Mouse (Mus musculus) liver, embryonic 14.5 days (tissue): ENCODE results near the gene Kng2. TPM values are rescaled to one million over a fixed set of nuclear protein-coding genes. Genes with fewer than 3 reads are reported as not detected.

Source experiments
- ATAC-seq: fragments of 200-750 bp; cut with Nextera tagmentation; 2 replicates; pipeline ENCODE4 v1.8.0; 2017; ENCODE audit warnings: moderate number of reproducible peaks, mild to moderate bottlenecking, moderate library complexity; ENCODE audit not compliant: insufficient read depth
- DNase-seq, 3 experiments: peaks; one replicate each; pipeline ENCODE4 v3.0.0-alpha.2; 2012 to 2013; ENCODE audit warnings: low read depth in 3 of 3, low spot score in 3 of 3
- H3K27ac ChIP-seq: fragments of 300-500 bp; sonication (generic); 2 replicates; pipeline ENCODE4 v1.5.1; 2014; ENCODE audit warnings: moderate library complexity, mild to moderate bottlenecking, control low read depth, inconsistent platforms
- H3K27me3 ChIP-seq: fragments of 300-500 bp; sonication (generic); 2 replicates; pipeline ENCODE4 v1.6.1; 2014; ENCODE audit warnings: mild to moderate bottlenecking, low read length, moderate library complexity; ENCODE audit not compliant: control insufficient read depth, insufficient read depth
- H3K36me3 ChIP-seq: fragments of 300-500 bp; sonication (generic); replicated peaks from 2 replicates; pipeline ENCODE4 v1.6.1; 2014; ENCODE audit warnings: low read depth; ENCODE audit not compliant: control insufficient read depth, insufficient read depth
- H3K4me1 ChIP-seq, 2 experiments: fragments of 200-500 bp in 1 of 2; fragments of 300-500 bp in 1 of 2; sonication (generic) in 1 of 2; replicated peaks; 2 replicates each; pipeline ENCODE4 v1.6.1; 2012 to 2014; ENCODE audit warnings: antibody characterized with exemption in 1 of 2, inconsistent platforms in 1 of 2, low read length in 1 of 2; ENCODE audit not compliant: control insufficient read depth in 2 of 2, insufficient read depth in 2 of 2
- H3K4me2 ChIP-seq: fragments of 300-500 bp; sonication (generic); 2 replicates; pipeline ENCODE4 v1.6.1; 2014; ENCODE audit warnings: low read depth, mild to moderate bottlenecking, control low read depth, moderate library complexity
- H3K4me3 ChIP-seq, 2 experiments: fragments of 200-500 bp in 1 of 2; fragments of 300-500 bp in 1 of 2; sonication (generic) in 1 of 2; 2 replicates each; pipeline ENCODE4 v1.5.1; 2012 to 2014; ENCODE audit warnings: low read depth in 2 of 2, low read length in 2 of 2, mild to moderate bottlenecking in 2 of 2, control low read depth in 1 of 2, inconsistent platforms in 1 of 2, moderate library complexity in 1 of 2; ENCODE audit not compliant: insufficient read depth in 1 of 2
- H3K9ac ChIP-seq: fragments of 300-500 bp; sonication (generic); replicated peaks from 2 replicates; pipeline ENCODE4 v1.6.1; 2014; ENCODE audit warnings: mild to moderate bottlenecking, control low read depth, moderate library complexity
- H3K9me3 ChIP-seq: fragments of 300-500 bp; sonication (generic); 2 replicates; pipeline ENCODE4 v1.6.1; 2016; ENCODE audit warnings: low read length, mixed read lengths; ENCODE audit not compliant: control insufficient read depth
- CTCF ChIP-seq: IDR thresholded peaks from 2 replicates; pipeline ENCODE4 v1.5.1; 2016; ENCODE audit warnings: antibody characterized with exemption, low read depth, control low read depth
- EP300 ChIP-seq: IDR thresholded peaks from 2 replicates; pipeline ENCODE4 v1.6.1; 2016; ENCODE audit warnings: antibody characterized with exemption, low read depth
- WGBS: fragments of 180-500 bp; shearing (Covaris S2); extraction: QIAGEN DNeasy Blood & Tissue Kit; methylation state at CpG from one replicate; pipeline ENCODE4 v1.1.7; 2014; ENCODE audit not compliant: insufficient replicate concordance; 5-methylcytosine and 5-hydroxymethylcytosine counted together
- polyA plus RNA-seq, 2 experiments: library from polyadenylated mRNA; depleted of rRNA in 1 of 2; stranded (reverse) in 1 of 2; unstranded in 1 of 2; fragments of >200 nt; fragmentation: Nextera tagmentation in 1 of 2; extraction: Ambion mirVana in 1 of 2; gene quantifications; 2 replicates each; pipeline versions ENCODE4 v1.2.1 to v1.2.3; 2012 to 2014

Gene Kng2
- polyA plus RNA-seq, 2 experiments, result 13.3 to 27.6 TPM

GRCm38 (mm10) chr16:22967383-22968030 lies 61.8 kb downstream of the Kng2 start:
- DNase-seq, result no peak
- H3K36me3 ChIP-seq, result no peaks in the 10 kb centered on the region
- H3K4me2 ChIP-seq, result no peak overlapping the region
- H3K9ac ChIP-seq, result no peak overlapping the region
- 42% methylated on average over 1 of the region's 1 CpGs for whole genome bisulfite sequencing
- H3K4me3 ChIP-seq, result no peak overlapping the region
- no peaks in the 10 kb centered on the region for H3K27me3 ChIP-seq
- H3K9me3 ChIP-seq, result no peaks in the 10 kb centered on the region
- ATAC-seq, result no peak
- H3K27ac ChIP-seq, result no peak overlapping the region
- TF ChIP-seq CTCF, result no peak
- no peak for TF ChIP-seq EP300
- H3K4me1 ChIP-seq, result no peaks in the 10 kb centered on the region

DNA sequence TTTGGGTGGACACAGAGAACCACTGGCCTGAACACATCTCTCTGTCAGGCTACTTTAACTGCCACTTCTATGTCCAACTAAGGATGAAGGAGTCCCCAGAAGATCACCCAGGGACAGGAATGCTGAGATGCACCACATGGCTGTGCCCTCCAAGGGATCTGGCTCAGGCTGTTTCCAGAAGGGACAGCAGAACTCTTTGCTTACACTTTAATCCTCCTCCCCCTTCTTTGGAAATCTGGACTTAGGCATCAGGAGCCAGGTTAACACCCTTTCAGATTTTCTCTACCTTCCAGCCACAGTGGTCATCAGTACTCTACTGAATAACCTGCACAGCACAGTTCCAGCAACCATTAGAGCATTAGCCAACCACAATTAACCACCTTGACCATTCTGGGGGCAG lies 66.0 kb downstream of the Kng2 start:
- H3K9me3 ChIP-seq, result no peaks in the 10 kb centered on the region
- H3K9ac ChIP-seq, result no peak overlapping the region
- no peak for DNase-seq
- TF ChIP-seq CTCF (no peak), EP300 (no peak)
- H3K27me3 ChIP-seq, result no peaks in the 10 kb centered on the region
- no peaks in the 10 kb centered on the region for H3K36me3 ChIP-seq
- H3K4me3 ChIP-seq, result no peak overlapping the region
- ATAC-seq, result no peak
- no peak overlapping the region for H3K4me2 ChIP-seq
- no peaks in the 10 kb centered on the region for H3K4me1 ChIP-seq
- H3K27ac ChIP-seq, result no peak overlapping the region

GRCm38 (mm10) chr16:22962256-22962655 lies 67.0 kb downstream of the Kng2 start:
- DNase-seq (no peak), ATAC-seq (no peak)
- Histone ChIP-seq H3K36me3 (no peaks in the 10 kb centered on the region), H3K4me1 (no peaks in the 10 kb centered on the region), H3K4me2 (no peak overlapping the region), H3K9ac (no peak overlapping the region), H3K4me3 (no peak overlapping the region), H3K27me3 (no peaks in the 10 kb centered on the region), H3K9me3 (no peaks in the 10 kb centered on the region), H3K27ac (no peak overlapping the region)
- TF ChIP-seq CTCF, result no peak
- no peak for TF ChIP-seq EP300
- WGBS, result 50% methylated on average over 5 of the region's 5 CpGs

GRCm38 (mm10) chr16:22961073-22961472 lies 68.2 kb downstream of the Kng2 start:
- TF ChIP-seq EP300 (no peak), CTCF (no peak)
- H3K9ac ChIP-seq, result no peak overlapping the region
- H3K4me3 ChIP-seq, result no peak overlapping the region
- no peaks in the 10 kb centered on the region for H3K36me3 ChIP-seq
- H3K27me3 ChIP-seq, result no peaks in the 10 kb centered on the region
- no peaks in the 10 kb centered on the region for H3K9me3 ChIP-seq
- 75% methylated on average over 8 of the region's 8 CpGs for WGBS
- H3K4me2 ChIP-seq, result no peak overlapping the region
- no peaks in the 10 kb centered on the region for H3K4me1 ChIP-seq
- ATAC-seq (no peak), DNase-seq (no peak)
- H3K27ac ChIP-seq, result no peak overlapping the region

- Histone ChIP-seq H3K4me3 (no peak overlapping the region), H3K27me3 (no peaks in the 10 kb centered on the region), H3K36me3 (no peaks in the 10 kb centered on the region), H3K9ac (no peak overlapping the region), H3K4me2 (no peak overlapping the region), H3K27ac (no peak overlapping the region), H3K4me1 (no peaks in the 10 kb centered on the region), H3K9me3 (no peaks in the 10 kb centered on the region)
- TF ChIP-seq EP300, result no peak
- TF ChIP-seq CTCF, result no peak
- ATAC-seq (no peak), DNase-seq (no peak)
- WGBS, result 72% methylated on average over 11 of the region's 11 CpGs
Observed at GRCm38 (mm10) chr16:22956085-22956439, 73.2 kb downstream of the Kng2 start.
